Mouse (Mus musculus) heart, embryonic 13.5 days (tissue): ENCODE results near the gene Lypd6b. TPM values are rescaled to one million over a fixed set of nuclear protein-coding genes. Genes with fewer than 3 reads are reported as not detected.

Experiments
- ATAC-seq: fragments of 200-750 bp; cut with Nextera tagmentation; 2 replicates; pipeline ENCODE4 v1.8.0; 2017; ENCODE audit warnings: moderate TSS enrichment; ENCODE audit not compliant: insufficient number of reproducible peaks, low FRiP score, low TSS enrichment; ENCODE audit errors: extremely low read depth
- H3K27ac ChIP-seq: fragments of 300-500 bp; sonication (generic); replicated peaks from 2 replicates; pipeline ENCODE4 v1.5.1; 2015; ENCODE audit warnings: moderate library complexity, mild to moderate bottlenecking, inconsistent platforms
- H3K27me3 ChIP-seq: fragments of 300-500 bp; sonication (generic); replicated peaks from 2 replicates; pipeline ENCODE4 v1.6.1; 2015; ENCODE audit warnings: mild to moderate bottlenecking, inconsistent platforms
- H3K36me3 ChIP-seq: fragments of 300-500 bp; sonication (generic); 2 replicates; pipeline ENCODE4 v1.6.1; 2015; ENCODE audit warnings: mild to moderate bottlenecking, inconsistent platforms
- H3K4me1 ChIP-seq: fragments of 300-500 bp; sonication (generic); 2 replicates; pipeline ENCODE4 v1.6.1; 2015; ENCODE audit warnings: inconsistent platforms
- H3K4me2 ChIP-seq: fragments of 300-500 bp; sonication (generic); 2 replicates; pipeline ENCODE4 v1.6.1; 2015; ENCODE audit warnings: inconsistent platforms, mild to moderate bottlenecking, moderate library complexity
- H3K4me3 ChIP-seq: fragments of 300-500 bp; sonication (generic); 2 replicates; pipeline ENCODE4 v1.5.1; 2015; ENCODE audit warnings: moderate library complexity, mild to moderate bottlenecking, inconsistent platforms
- H3K9ac ChIP-seq: fragments of 300-500 bp; sonication (generic); 2 replicates; pipeline ENCODE4 v1.6.1; 2015; ENCODE audit warnings: inconsistent platforms, mild to moderate bottlenecking, moderate library complexity
- H3K9me3 ChIP-seq: fragments of 300-500 bp; sonication (generic); 2 replicates; pipeline ENCODE4 v1.6.1; 2016; ENCODE audit warnings: inconsistent platforms
- WGBS: fragments of 180-500 bp; shearing (Covaris S2); methylation state at CpG from one replicate; pipeline ENCODE4 v1.1.7; 2015; ENCODE audit warnings: mixed read lengths; 5-methylcytosine and 5-hydroxymethylcytosine counted together
- polyA plus RNA-seq: library from polyadenylated mRNA; unstranded; fragments of >200 nt; fragmentation: Nextera tagmentation; extraction: Ambion mirVana; gene quantifications from 2 replicates; pipeline ENCODE4 v1.2.1, GENCODE M21; 2015

Lypd6b gene
- polyA plus RNA-seq, 1 experiment from 2014 or later, result 2.5 TPM

DNA sequence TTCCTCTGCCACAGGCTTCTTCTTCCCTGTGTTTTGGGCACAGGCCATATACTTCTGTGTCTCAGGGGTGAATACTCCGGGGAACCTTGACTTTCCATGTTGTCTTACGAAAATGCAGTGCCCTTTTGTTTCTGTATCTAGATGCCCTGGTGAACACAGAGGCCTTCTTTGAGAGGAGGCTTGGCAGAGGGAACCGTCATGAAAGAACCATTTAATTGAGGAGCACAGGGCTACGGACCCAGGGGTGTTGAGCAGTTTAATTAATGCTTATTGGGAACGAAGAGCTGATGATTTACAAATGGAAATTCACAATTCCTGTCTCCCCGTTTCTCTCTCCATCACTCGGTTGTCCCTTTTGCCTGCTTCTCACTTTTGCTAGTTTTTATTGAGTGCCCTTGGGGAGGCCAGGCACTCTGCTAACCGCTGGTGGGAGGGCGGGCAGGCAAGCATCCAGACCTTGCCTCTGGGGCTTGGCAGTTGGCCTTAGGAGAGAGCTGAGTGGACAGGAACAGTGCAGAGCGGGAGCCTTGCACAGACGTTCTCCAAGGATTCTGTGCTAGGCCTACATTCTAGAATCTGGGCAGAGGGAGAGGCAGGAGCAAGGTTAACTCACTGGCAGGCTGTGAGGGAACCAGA is 18.4 kb downstream of the Lypd6b start:
- Histone ChIP-seq H3K4me3 (no peak overlapping the region), H3K9ac (no peak overlapping the region), H3K27me3 (no peaks in the 10 kb centered on the region; the same call in 1 of the 2 replicates), H3K27ac (no peak overlapping the region), H3K4me1 (peaks cover 9% of the 10 kb centered on the region), H3K9me3 (no peaks in the 10 kb centered on the region), H3K4me2 (no peak overlapping the region), H3K36me3 (no peaks in the 10 kb centered on the region)
- ATAC-seq, result no peak
- 73% methylated on average over 11 of the region's 11 CpGs for WGBS

DNA sequence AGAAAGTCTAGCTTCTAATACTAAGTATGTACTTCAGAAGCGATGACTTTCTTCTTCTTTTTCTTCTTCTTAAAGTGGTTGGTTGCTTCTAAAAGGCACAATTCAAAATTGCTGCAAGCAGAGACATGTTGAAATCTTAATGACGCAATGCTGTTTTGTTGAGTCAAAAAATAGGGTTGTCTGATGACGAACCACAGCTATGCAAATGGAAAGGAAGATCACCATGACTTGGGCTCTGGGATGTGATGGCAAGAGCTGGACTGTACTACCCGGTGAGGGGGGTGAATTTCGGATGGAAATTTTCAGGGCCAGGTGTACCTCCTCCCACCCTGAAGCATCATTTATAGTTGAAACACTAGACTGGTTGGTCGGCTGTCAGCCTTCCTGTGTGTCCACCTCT is 22.0 kb downstream of the Lypd6b start:
- no peak for ATAC-seq
- no peak overlapping the region for H3K9ac ChIP-seq
- no peak overlapping the region for H3K4me3 ChIP-seq
- no peaks in the 10 kb centered on the region for H3K36me3 ChIP-seq
- H3K4me1 ChIP-seq, result peaks cover 20% of the 10 kb centered on the region
- 74% methylated on average over 6 of the region's 6 CpGs for WGBS
- no peak overlapping the region for H3K4me2 ChIP-seq
- H3K9me3 ChIP-seq, result no peaks in the 10 kb centered on the region
- no peak overlapping the region for H3K27ac ChIP-seq
- no peaks in the 10 kb centered on the region; the same call in 1 of the 2 replicates for H3K27me3 ChIP-seq

DNA sequence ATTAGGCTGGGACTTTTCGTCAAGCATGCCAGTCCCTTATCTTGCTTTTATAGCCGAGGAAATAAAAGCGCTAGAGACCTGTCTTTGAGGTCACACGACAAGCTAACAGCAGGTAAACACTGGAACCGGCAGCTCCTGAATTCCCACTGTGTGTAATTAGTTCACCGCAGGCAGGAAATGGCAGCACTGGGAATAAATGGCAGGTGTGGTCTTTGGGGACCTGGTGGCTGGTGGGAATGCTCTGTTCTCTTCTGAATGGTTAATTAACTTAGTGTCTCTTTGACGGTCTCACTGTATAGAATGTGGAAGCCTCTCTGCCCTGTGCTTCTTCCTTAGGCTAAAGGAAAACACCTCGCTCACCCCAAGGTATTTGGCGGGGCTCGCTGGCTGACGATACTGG is 23.9 kb downstream of the Lypd6b start:
- Histone ChIP-seq H3K4me3 (no peak overlapping the region), H3K27me3 (no peaks in the 10 kb centered on the region; the same call in 1 of the 2 replicates), H3K4me1 (peaks cover 22% of the 10 kb centered on the region), H3K9me3 (no peaks in the 10 kb centered on the region), H3K4me2 (0 out of 2 replicates have a peak overlapping the region, but pooled peaks have one; percentile 5), H3K9ac (no peak overlapping the region), H3K27ac (no peak overlapping the region), H3K36me3 (no peaks in the 10 kb centered on the region)
- WGBS, result 30% methylated on average over 11 of the region's 11 CpGs
- ATAC-seq, result no peak

DNA sequence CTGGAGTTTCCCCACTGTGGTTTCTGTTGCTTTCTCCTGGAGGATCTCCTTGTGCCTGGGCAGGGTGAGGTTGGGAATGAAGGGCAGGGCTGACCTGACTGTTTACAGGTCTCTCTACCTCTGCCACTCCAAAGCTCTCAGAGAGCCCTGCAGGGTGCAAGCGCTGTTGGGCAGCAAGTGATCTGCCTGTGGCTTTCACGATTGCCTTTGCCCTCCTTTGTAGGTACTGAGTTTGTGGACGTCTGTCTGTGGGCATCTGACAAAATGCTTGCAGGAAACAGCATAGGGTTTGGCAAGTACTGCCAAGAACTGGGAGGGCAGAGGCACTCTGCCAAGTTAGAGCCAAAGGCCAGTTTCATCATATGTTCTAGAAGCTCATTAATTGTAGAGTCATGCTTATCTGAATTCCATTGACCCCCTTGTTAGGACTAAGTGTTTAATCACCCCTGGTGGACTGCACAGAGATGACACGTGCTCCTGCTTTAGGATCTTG is 24.4 kb downstream of the Lypd6b start:
- WGBS, result 18% methylated on average over 4 of the region's 4 CpGs
- Histone ChIP-seq H3K27me3 (no peaks in the 10 kb centered on the region; the same call in 1 of the 2 replicates), H3K9me3 (no peaks in the 10 kb centered on the region), H3K9ac (0 out of 2 replicates have a peak overlapping the region, but pooled peaks have one; percentile 19), H3K4me1 (peaks cover 18% of the 10 kb centered on the region), H3K4me3 (no peak overlapping the region), H3K27ac (0 out of 2 replicates have a peak overlapping the region, but pooled peaks have one; percentile 10), H3K36me3 (no peaks in the 10 kb centered on the region), H3K4me2 (0 out of 2 replicates have a peak overlapping the region, but pooled peaks have one; percentile 5)
- ATAC-seq, result no peak

DNA sequence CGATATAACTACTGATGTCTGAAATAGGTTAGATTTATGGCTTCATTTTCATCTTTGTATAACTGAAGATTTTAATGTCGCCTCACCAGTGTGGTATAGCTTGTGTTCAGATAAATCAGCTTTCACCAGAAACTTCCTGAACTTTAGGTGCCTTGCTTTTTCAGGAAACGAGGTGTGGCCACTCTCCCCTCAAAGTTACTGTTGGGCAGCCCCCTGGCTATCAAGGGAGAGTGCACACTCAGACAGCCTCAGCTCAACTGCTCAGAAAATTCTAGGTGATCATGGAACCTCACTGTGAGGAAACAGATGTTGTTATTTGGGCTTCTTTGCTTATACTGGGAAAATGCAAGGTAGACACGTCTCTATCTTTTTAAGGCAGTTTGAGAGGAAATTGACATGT is 25.7 kb downstream of the Lypd6b start:
- ATAC-seq, result no peak
- Histone ChIP-seq H3K27ac (no peak overlapping the region), H3K4me3 (no peak overlapping the region), H3K4me2 (no peak overlapping the region), H3K27me3 (no peaks in the 10 kb centered on the region), H3K9me3 (no peaks in the 10 kb centered on the region), H3K9ac (no peak overlapping the region), H3K36me3 (no peaks in the 10 kb centered on the region), H3K4me1 (peaks cover 18% of the 10 kb centered on the region)
- WGBS, result 63% methylated on average over 4 of the region's 4 CpGs

DNA sequence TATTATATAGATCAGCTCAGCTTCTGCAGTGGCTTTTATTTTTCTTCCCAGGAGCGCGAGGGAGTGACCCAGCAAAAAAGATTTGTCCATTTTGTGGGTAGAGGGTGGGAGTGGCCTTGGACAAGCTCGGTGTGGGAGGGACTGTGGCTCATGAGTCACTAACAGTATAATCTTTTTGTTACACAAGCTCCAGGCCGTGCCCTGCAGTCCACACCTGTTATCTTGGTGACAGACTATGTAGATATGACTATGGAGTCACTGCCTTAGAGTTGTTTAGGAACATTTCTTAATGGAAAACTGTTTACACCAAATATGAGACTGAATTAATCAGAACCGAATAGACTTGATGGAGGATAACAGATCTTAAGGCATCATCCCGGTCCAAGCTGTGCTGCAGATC is 26.5 kb downstream of the Lypd6b start:
- no peak overlapping the region for H3K9ac ChIP-seq
- 60% methylated on average over 6 of the region's 6 CpGs for WGBS
- ATAC-seq, result no peak
- H3K9me3 ChIP-seq, result no peaks in the 10 kb centered on the region
- H3K4me3 ChIP-seq, result no peak overlapping the region
- no peak overlapping the region for H3K4me2 ChIP-seq
- no peak overlapping the region for H3K27ac ChIP-seq
- H3K27me3 ChIP-seq, result no peaks in the 10 kb centered on the region
- no peaks in the 10 kb centered on the region for H3K36me3 ChIP-seq
- peaks cover 18% of the 10 kb centered on the region for H3K4me1 ChIP-seq

DNA sequence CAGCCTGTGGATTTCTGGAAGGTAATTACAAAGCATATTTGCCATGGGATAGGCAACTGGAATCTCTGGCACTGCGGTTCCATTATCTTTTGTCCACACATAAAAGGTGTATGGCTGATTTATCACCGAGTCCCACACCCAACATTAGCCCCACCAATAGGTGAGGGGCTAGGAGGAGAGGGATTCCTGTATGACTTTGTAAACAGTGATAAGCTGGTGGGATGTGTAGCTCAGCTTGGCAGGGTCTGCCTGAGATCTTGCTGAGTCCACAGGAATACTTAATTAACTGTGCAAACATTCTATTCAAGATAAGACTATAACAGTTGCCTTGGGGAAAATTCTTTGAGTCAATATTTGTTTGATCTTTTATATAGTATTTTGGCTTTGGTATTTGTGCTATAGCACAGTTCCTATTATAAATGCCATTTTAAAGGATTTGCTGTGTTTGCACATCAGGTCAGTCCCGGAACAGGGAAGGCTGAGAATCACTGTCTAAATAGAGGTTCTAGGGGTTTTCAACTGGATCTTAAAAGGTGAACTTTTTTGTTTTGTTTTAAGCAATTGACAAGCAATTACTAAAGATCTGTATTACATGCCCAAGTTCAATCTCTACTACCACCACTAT is 28.3 kb downstream of the Lypd6b start:
- WGBS, result 38% methylated on average over 3 of the region's 3 CpGs
- Histone ChIP-seq H3K36me3 (no peaks in the 10 kb centered on the region), H3K4me1 (peaks cover 18% of the 10 kb centered on the region), H3K27ac (no peak overlapping the region), H3K4me2 (no peak overlapping the region), H3K9me3 (no peaks in the 10 kb centered on the region), H3K4me3 (no peak overlapping the region), H3K9ac (no peak overlapping the region), H3K27me3 (no peaks in the 10 kb centered on the region)
- no peak for ATAC-seq

DNA sequence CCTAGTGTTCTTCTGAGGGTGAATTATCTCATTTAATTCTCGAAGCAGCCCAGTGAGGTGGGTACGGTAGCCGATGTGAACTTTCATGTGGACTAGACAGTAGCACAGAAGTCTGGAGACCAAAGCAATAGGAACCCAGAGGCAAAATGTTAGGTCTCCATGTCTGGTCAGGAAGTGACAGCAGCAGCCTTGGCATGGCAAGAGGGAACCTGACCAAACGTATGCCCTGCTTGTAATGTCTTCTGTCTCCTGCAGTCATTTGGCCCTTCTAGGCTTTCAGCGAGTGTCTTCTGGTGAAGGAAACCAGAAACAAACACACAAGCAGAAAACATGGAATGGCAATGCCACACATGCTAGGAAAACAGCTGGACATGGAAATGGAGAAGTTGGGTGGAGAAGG is 29.1 kb downstream of the Lypd6b start:
- 86% methylated on average over 5 of the region's 5 CpGs for WGBS
- no peak overlapping the region for H3K4me2 ChIP-seq
- H3K27me3 ChIP-seq, result no peaks in the 10 kb centered on the region
- H3K9me3 ChIP-seq, result no peaks in the 10 kb centered on the region
- H3K36me3 ChIP-seq, result no peaks in the 10 kb centered on the region
- peaks cover 16% of the 10 kb centered on the region for H3K4me1 ChIP-seq
- H3K4me3 ChIP-seq, result no peak overlapping the region
- ATAC-seq, result no peak
- no peak overlapping the region for H3K9ac ChIP-seq
- no peak overlapping the region for H3K27ac ChIP-seq

DNA sequence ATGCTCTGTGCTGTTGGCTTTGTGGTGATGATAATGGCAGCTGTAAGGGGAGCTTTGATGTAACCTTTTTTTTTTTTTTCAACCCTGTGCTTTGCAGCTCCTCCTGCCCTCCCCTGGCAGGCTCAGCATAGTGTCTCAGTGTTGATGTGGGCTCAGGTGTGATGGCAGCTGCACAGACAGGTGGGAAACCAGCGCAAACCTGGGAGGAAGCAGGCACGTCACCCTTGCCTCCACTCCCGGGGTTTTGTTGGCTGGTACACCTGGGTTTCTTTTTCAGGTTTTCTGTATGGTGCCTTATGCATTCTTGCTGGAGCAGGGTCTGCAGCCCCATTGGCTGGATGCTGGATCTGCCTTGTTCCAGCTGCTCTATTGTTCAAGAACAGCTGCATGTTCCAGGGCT is 29.7 kb downstream of the Lypd6b start:
- Histone ChIP-seq H3K36me3 (no peaks in the 10 kb centered on the region), H3K4me1 (peaks cover 10% of the 10 kb centered on the region), H3K27ac (no peak overlapping the region), H3K27me3 (no peaks in the 10 kb centered on the region), H3K9ac (no peak overlapping the region), H3K4me3 (no peak overlapping the region), H3K4me2 (no peak overlapping the region), H3K9me3 (no peaks in the 10 kb centered on the region)
- no peak for ATAC-seq
- 82% methylated on average over 3 of the region's 3 CpGs for WGBS

DNA sequence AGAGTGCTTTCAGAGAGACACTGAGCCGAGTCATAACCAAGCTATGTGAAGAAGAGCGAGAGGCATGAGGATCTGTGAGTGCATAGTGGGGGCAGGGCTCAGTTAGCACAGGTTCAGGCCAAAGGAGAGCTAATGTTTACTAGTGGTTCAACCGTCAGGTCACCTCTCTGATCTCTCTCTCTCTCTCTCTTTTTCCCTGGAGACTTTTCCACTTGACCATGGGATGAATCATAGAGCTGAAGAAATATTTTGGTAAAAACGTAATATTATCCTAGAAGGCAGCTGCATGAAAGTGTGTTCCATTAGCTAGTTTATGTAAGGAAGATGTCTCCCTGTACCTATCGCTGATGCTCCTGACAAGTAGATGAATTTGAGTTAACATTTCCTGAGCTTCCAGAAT is 30.6 kb downstream of the Lypd6b start:
- Histone ChIP-seq H3K4me3 (no peak overlapping the region), H3K9me3 (no peaks in the 10 kb centered on the region), H3K36me3 (no peaks in the 10 kb centered on the region), H3K27ac (no peak overlapping the region), H3K4me2 (no peak overlapping the region), H3K9ac (no peak overlapping the region), H3K27me3 (no peaks in the 10 kb centered on the region), H3K4me1 (peaks cover 7% of the 10 kb centered on the region; the same call in 1 of the 2 replicates)
- no peak for ATAC-seq
- 79% methylated on average over 5 of the region's 5 CpGs for WGBS

DNA sequence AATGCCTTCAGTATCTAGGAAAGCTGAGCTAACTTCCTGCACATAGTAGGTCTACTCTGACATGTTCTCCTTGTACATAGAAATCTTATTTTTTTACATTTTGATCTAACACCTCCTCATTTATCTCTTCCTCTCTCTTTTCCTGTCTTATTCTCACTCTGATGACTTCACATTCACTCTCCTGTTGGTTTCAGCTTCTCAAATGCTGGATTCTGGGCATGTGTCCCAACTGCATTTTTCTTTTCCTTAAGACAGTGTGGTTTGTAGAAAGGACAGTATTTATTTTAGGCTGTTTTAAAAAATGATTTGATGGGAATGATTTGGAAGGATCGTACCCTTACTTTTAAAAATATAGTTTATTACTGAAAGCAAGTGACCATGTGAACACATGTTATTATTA is 34.8 kb downstream of the Lypd6b start:
- no peak for ATAC-seq

DNA sequence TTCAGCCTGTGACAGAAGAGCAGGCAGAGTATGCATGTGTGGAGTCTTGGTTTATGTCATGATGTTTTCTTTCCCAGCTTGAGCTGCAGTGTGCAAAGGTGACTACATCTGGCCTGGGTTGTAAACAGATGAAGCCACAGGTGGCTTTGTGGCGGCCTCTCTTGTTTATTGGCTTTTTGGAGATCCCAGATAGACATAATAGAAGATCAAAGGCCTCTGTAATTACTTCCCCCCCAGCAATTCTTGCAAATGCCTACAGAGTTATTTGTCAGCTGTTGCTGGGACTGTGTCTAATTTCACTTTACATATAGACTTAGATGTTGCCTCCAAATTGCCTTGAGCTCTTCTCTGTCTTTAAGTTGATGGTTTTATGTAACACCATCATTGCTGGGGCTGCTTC is 38.1 kb downstream of the Lypd6b start:
- H3K4me1 ChIP-seq, result 0 out of 2 replicates have a peak, but pooled peaks cover 3% of the 10 kb centered on the region
- H3K4me2 ChIP-seq, result no peak overlapping the region
- no peak overlapping the region for H3K27ac ChIP-seq
- H3K9ac ChIP-seq, result no peak overlapping the region
- WGBS, result 60% methylated on average over 1 of the region's 1 CpGs
- H3K9me3 ChIP-seq, result no peaks in the 10 kb centered on the region
- no peak overlapping the region for H3K4me3 ChIP-seq
- no peak for ATAC-seq
- H3K27me3 ChIP-seq, result no peaks in the 10 kb centered on the region
- H3K36me3 ChIP-seq, result no peaks in the 10 kb centered on the region

More for the DNA sequence above, 34.8 kb downstream of the Lypd6b start:
- Histone ChIP-seq H3K9ac (no peak overlapping the region), H3K4me1 (0 out of 2 replicates have a peak, but pooled peaks cover 3% of the 10 kb centered on the region), H3K4me3 (no peak overlapping the region), H3K4me2 (no peak overlapping the region), H3K9me3 (no peaks in the 10 kb centered on the region), H3K27me3 (no peaks in the 10 kb centered on the region), H3K36me3 (no peaks in the 10 kb centered on the region), H3K27ac (no peak overlapping the region)
- WGBS, result 81% methylated on average over 1 of the region's 1 CpGs
